Mouse (Mus musculus): ENCODE measurements around the gene Ccdc8. TPM values are rescaled to one million over a fixed set of nuclear protein-coding genes. Genes with fewer than 3 reads are reported as not detected.

Ccdc8 gene
- polyA plus RNA-seq, 1 experiment = 9.7 TPM

GRCm38 (mm10) chr7:16980348-16980747, 12.2 kb upstream of the Ccdc8 start:
- Histone ChIP-seq H3ac (ENCODE audit: control insufficient read depth, insufficient read length, low read depth) (no peak overlapping the region), H3K79me3 (ENCODE audit: low read depth) (no peaks in the 10 kb centered on the region), H3K4me3 (ENCODE audit: insufficient read depth, poor library complexity, severe bottlenecking) (no peak overlapping the region), H3K36me3 (ENCODE audit: control insufficient read depth, insufficient read depth) (no peaks in the 10 kb centered on the region), H3K27me3 (ENCODE audit: control insufficient read depth, insufficient read depth, insufficient read length) (no peaks in the 10 kb centered on the region), H3K79me2 (ENCODE audit: control insufficient read depth, insufficient read depth) (no peaks in the 10 kb centered on the region)
- TF ChIP-seq FOSL1 (IDR thresholded peaks at IDR 0.05; ENCODE audit: insufficient read depth, low read length, poor library complexity, severe bottlenecking) (no peak), MYOD1 (IDR thresholded peaks at IDR 0.05; ENCODE audit: control insufficient read depth, insufficient read length, low read depth) (no peak), CEBPB (IDR thresholded peaks at IDR 0.05; ENCODE audit: low read depth) (no peak), USF1 (IDR thresholded peaks at IDR 0.05; ENCODE audit: low read depth) (no peak), MAX (IDR thresholded peaks at IDR 0.05) (no peak), MYOG (IDR thresholded peaks at IDR 0.05; ENCODE audit: control insufficient read depth, extremely low read depth, insufficient read length) (no peak), CTCF (IDR thresholded peaks at IDR 0.05; ENCODE audit: control insufficient read depth, insufficient read depth, insufficient read length) (no peak)

DNA sequence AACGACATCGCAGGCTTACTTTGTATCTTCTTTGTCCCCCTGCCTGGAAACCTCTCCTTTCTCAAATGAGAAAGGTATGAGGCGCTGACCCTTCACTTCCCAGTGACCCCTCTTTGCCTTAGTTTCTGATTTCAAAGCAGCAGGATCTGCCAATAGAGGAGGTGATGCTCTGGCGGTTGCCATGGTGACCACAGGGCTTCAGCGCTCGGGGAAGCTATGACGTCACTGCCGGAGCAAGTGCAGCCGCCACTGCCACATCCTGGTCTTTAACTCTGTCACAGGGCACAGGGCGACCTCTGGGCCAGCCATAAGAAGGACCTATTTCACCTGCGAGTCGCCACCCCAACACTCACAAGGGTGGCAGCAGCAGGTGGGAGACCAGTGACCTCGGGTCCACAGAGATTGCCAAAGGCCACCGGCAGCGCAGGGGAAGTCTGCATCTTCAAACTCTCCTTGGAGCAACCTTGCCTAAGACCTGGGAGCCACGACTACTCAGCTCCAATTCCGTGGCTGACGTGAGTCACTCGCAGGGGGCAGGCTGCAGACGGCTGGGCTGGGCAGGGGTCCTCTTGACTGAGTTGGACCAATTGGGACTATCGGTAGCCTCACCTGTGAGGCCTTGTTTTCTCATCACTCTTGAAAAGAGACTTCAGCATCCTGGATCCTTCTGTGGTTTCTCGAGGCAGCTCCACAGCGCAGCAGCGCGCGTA, 9.5 kb upstream of the Ccdc8 start, which contains the start of gene Gm42372:
TSS of gene Gm42372 (plus strand) at position 228 of the 710 bp plus-strand sequence.
- H3K4me3 ChIP-seq (ENCODE audit: insufficient read depth, poor library complexity, severe bottlenecking) = no peak within 1 kb of the TSS
- TF ChIP-seq USF1 (IDR thresholded peaks at IDR 0.05; ENCODE audit: low read depth) (no peak), FOSL1 (IDR thresholded peaks at IDR 0.05; ENCODE audit: insufficient read depth, low read length, poor library complexity, severe bottlenecking) (no peak), MYOG (IDR thresholded peaks at IDR 0.05; ENCODE audit: control insufficient read depth, extremely low read depth, insufficient read length) (no peak), CTCF (IDR thresholded peaks at IDR 0.05; ENCODE audit: control insufficient read depth, insufficient read depth, insufficient read length) (no peak), MYOD1 (IDR thresholded peaks at IDR 0.05; ENCODE audit: control insufficient read depth, insufficient read length, low read depth) (no peak), MAX (IDR thresholded peaks at IDR 0.05) (no peak), CEBPB (IDR thresholded peaks at IDR 0.05; ENCODE audit: low read depth) (no peak)
- no peaks in the 10 kb centered on the region for H3K36me3 ChIP-seq (ENCODE audit: control insufficient read depth, insufficient read depth)

DNA sequence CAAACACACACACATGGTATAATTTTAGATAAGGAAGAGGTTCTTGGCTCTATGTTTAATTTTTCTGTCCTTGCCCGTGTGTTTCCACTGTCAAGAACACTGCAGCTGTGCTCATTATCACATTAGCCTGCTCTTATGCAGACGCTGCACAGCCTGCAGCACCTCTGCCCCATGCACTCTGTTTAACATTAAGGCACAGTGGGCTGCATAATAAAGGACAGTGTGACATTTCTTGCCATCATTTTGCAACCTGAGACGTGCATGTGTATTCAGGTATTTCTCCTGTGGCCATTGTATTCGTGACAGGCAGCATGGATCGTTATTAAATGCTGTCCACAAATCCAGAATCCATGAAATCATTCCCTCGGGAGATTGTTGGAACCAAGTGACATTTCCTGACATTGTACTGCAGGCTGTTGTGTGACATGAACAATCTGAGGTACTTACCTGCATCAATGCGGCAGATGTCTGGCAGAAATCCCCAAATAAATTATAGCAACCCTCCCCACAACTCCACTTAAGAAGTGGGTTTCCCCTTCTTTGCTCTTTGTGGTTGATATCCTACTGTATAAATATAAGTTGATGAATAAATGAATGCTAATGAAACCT, 4.9 kb upstream of the Ccdc8 start:
- no peaks in the 10 kb centered on the region for H3K27me3 ChIP-seq (ENCODE audit: control insufficient read depth, insufficient read depth, insufficient read length)
- H3K4me3 ChIP-seq (ENCODE audit: insufficient read depth, poor library complexity, severe bottlenecking) = no peak overlapping the region
- no peaks in the 10 kb centered on the region for H3K79me3 ChIP-seq (ENCODE audit: low read depth)
- no peaks in the 10 kb centered on the region for H3K36me3 ChIP-seq (ENCODE audit: control insufficient read depth, insufficient read depth)
- TF ChIP-seq MAX (IDR thresholded peaks at IDR 0.05) (no peak), MYOG (IDR thresholded peaks at IDR 0.05; ENCODE audit: control insufficient read depth, extremely low read depth, insufficient read length) (no peak), CEBPB (IDR thresholded peaks at IDR 0.05; ENCODE audit: low read depth) (no peak), FOSL1 (IDR thresholded peaks at IDR 0.05; ENCODE audit: insufficient read depth, low read length, poor library complexity, severe bottlenecking) (no peak), CTCF (IDR thresholded peaks at IDR 0.05; ENCODE audit: control insufficient read depth, insufficient read depth, insufficient read length) (no peak), MYOD1 (IDR thresholded peaks at IDR 0.05; ENCODE audit: control insufficient read depth, insufficient read length, low read depth) (no peak), USF1 (IDR thresholded peaks at IDR 0.05; ENCODE audit: low read depth) (no peak)
- no peak overlapping the region for H3ac ChIP-seq (ENCODE audit: control insufficient read depth, insufficient read length, low read depth)
- H3K79me2 ChIP-seq (ENCODE audit: control insufficient read depth, insufficient read depth) = no peaks in the 10 kb centered on the region

More for the DNA sequence above, 9.5 kb upstream of the Ccdc8 start, which contains the start of gene Gm42372:
- H3K79me2 ChIP-seq (ENCODE audit: control insufficient read depth, insufficient read depth) = no peaks in the 10 kb centered on the region
- H3ac ChIP-seq (ENCODE audit: control insufficient read depth, insufficient read length, low read depth) = no peak within 1 kb of the TSS
- no peaks in the 10 kb centered on the region for H3K27me3 ChIP-seq (ENCODE audit: control insufficient read depth, insufficient read depth, insufficient read length)
- H3K79me3 ChIP-seq (ENCODE audit: low read depth) = no peaks in the 10 kb centered on the region

GRCm38 (mm10) chr7:16988405-16988804, 4.1 kb upstream of the Ccdc8 start:
- Histone ChIP-seq H3ac (ENCODE audit: control insufficient read depth, insufficient read length, low read depth) (no peak overlapping the region), H3K79me3 (ENCODE audit: low read depth) (no peaks in the 10 kb centered on the region), H3K27me3 (ENCODE audit: control insufficient read depth, insufficient read depth, insufficient read length) (no peaks in the 10 kb centered on the region), H3K36me3 (ENCODE audit: control insufficient read depth, insufficient read depth) (no peaks in the 10 kb centered on the region), H3K79me2 (ENCODE audit: control insufficient read depth, insufficient read depth) (no peaks in the 10 kb centered on the region), H3K4me3 (ENCODE audit: insufficient read depth, poor library complexity, severe bottlenecking) (no peak overlapping the region)
- TF ChIP-seq CTCF (IDR thresholded peaks at IDR 0.05; ENCODE audit: control insufficient read depth, insufficient read depth, insufficient read length) = no peak
- no peak for TF ChIP-seq MAX (IDR thresholded peaks at IDR 0.05)

DNA sequence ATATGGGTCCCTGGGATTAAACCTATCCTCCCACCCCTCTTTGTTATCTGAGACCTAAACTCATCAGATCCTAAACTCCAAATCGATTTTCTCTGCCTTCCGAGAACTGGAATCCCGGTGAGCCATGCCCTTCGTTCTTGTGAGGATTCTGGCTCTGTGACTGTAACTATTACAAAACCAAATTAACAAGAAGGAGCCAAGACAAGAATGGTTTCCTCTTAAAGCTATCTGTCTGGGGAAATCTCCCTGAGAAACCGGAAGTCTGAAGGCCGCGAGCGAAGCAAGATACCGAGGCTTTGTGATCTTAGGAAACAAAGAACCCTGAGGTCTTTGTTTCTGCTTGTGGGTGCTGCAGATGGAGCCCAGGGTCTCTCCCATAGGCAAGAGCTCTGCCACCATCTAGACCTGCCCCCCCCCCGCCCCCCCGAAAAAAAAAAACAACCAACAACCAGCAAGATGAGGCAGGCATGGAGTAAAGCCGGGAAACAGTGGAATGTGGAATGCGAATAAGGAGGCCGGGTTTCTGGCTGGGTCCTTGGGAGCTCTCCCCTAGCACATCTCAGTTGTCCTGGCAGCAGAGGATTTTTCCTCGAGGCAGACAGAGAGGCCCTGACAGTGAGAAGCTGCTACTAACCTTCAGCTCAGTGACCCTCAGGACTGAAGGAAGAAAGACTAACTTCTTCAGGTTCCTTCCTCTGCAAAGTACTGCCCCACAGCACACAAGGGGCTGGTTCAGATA, 2.3 kb upstream of the Ccdc8 start:
- no peaks in the 10 kb centered on the region for H3K79me2 ChIP-seq (ENCODE audit: control insufficient read depth, insufficient read depth)
- no peak for TF ChIP-seq CEBPB (IDR thresholded peaks at IDR 0.05; ENCODE audit: low read depth)
- H3ac ChIP-seq (ENCODE audit: control insufficient read depth, insufficient read length, low read depth) = no peak overlapping the region
- no peaks in the 10 kb centered on the region for H3K79me3 ChIP-seq (ENCODE audit: low read depth)
- H3K36me3 ChIP-seq (ENCODE audit: control insufficient read depth, insufficient read depth) = no peaks in the 10 kb centered on the region
- no peaks in the 10 kb centered on the region for H3K27me3 ChIP-seq (ENCODE audit: control insufficient read depth, insufficient read depth, insufficient read length)
- no peak overlapping the region for H3K4me3 ChIP-seq (ENCODE audit: insufficient read depth, poor library complexity, severe bottlenecking)
